Mouse (Mus musculus) gastrocnemius, postnatal 25 days (tissue): ENCODE data around the gene Rap2a. TPM values are rescaled to one million over a fixed set of nuclear protein-coding genes. Genes with fewer than 3 reads are reported as not detected.

Source experiments
- DNase-seq: peaks from one replicate; pipeline ENCODE4 v3.0.0; 2022
- total RNA-seq, 2 experiments: library from RNA; stranded (reverse); gene quantifications; 1 replicate in 1 of 2; 2 replicates in 1 of 2; pipeline ENCODE4 v1.2.3; 2021

Rap2a gene
- total RNA-seq, 2 experiments from 2014 or later = 4.1 to 4.8 TPM

DNA sequence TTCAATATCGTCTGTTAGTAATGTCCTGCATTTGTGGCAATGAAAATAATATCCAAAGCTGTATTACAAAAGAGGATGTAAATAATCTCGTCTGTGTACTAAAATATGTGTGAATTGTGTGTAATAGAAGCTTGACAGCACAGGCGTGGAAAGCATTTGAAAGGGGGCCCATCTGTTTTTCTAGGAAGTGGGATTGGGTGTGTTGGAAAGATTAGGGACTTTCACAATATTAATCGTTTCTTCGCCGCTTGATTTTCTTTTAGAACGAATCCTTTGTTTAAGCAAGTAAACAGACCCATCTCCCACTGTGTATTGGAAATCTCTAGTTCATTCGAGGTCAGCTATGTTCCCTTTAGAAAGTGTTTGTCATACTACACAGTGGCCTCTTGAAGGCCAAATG, 64.2 kb downstream of the Rap2a start:
- no peak for DNase-seq

DNA sequence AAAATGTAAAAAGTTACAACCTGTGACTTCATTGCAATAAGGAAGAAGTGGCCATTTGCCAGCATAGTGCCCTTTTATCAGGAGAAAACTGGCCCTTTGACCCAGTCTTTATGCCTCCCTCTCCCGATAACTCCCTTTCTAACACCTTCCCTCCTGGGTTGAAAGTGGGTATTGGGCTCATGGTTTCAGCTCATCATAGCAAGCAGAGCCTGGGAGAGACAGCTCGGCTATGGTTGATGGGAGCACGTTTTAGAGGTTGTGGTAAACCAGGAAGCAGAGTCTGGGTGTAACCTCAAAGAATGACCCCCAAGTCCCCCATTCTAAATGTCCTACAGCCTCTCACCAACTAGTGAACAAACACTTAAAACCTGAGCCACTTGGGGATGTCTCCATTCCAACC, 64.7 kb downstream of the Rap2a start:
- DNase-seq = no peak

DNA sequence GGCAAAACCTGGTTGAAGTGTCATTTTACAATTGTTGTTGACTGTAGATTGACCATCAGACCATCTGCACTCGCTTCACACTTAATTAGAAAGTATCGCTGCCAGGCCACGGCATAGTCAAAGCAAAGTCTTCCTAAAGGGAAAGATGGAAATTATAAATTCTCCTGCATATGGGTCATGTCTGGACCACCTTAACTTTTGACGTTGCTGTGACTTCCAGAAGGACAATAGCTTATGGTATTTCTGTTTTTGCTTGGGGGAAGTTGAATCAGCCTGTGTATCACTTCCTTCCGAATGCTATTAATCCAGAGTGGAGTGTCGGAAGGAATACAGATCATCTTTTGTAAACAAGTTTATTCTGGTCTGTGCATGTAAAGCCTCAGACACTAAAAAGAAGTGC, 65.6 kb downstream of the Rap2a start:
- no peak for DNase-seq

DNA sequence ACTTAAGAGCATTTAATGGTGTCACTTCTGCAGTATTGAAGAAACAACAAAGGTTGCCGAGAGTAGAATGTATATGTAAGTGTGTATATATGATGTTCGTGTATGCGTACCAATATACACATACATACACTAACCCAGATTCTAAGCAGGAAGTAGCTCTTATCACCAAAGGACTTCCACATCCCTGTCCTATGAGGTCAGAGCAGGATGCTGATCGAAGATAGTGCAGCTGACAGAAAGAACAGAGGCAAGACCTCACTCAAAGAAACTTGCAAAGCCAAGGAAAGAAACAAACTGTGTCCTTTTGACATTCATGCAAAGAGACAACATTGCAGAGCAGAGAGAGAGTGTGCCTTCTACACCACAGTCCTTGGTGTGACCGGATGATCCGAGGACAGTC, 66.3 kb downstream of the Rap2a start:
- DNase-seq = no peak

DNA sequence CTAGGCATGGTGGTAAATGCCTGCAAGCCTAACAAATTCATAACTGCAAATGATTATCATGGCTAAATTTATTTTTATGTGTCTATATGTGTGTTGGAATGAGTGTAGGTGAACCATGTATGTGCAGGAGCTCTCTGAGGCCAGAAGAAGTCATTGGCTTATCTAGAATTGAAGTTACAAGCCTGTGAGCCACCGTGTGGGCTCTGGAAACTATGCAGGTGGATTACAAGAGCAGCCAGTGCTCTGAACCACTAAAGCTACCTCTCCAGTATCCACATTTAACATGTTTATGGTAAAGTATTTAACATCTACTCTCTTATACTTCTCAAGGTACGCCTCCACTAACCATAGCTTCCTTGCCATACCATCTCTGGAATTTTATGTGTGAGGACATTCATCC, 66.7 kb downstream of the Rap2a start:
- no peak for DNase-seq

Other genes with a start within 250 kb of the Rap2a start
- 100 to 1,000 TPM; 269 to 316 TPM for gene Mbnl2, start 202.8 kb upstream of the Rap2a start, total RNA-seq